Mouse (Mus musculus) adrenal gland, adult (tissue): ENCODE data around the gene Bivm.

ENCODE experiments used
- DNase-seq, 2 experiments: peaks; one replicate each; pipeline ENCODE4 v3.0.0; 2022 to 2023; ENCODE audit warnings: low spot score in 1 of 2; ENCODE audit not compliant: inconsistent age in 2 of 2

The Bivm gene

DNA sequence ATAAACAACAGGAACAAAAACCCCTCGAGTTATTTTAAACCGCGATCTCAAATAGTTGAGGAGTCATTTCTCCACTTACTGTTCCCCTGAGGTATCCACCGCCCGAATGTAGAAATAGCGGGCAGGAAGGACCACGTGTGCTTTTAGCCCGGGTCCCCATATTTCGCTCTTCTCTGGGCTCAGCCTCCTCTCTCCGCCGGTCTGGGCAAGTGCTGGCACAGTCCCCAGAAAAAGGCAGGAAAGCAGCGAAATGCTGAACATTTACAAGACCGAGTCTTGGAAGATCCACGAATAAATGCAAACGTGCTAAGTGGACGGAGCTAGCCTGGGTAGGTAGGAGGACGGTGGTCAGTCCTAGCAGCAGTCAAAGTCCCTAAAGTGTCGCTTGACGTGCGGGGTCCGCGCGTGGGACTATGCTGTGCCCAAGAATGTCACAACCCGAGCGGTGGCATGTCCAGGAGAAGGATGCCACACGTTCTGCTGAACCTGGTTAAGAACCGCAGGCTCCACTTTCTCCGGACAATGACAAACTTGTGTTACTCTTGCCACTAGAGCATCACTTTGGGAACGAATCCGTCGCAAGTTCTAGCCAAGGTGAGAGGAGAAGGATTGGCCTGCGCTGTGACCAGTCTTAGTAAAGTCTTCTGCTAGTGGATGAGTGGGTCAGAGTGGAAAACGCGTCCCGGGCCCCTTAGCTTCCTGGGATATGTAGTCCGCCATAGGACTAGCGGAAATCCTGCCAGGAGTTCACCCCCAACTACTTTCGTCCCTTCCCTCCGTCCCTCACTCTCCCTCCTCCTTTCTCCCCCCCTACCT is at the start of gene Bivm, which contains the start of gene Kdelc1:
TSS of gene Bivm (plus strand) at position 719 of the 816 bp plus-strand sequence.
TSS of gene Kdelc1 (minus strand) at position 570 of the 816 bp plus-strand sequence.
- DNase-seq, result peak; percentile 92 to 96

DNA sequence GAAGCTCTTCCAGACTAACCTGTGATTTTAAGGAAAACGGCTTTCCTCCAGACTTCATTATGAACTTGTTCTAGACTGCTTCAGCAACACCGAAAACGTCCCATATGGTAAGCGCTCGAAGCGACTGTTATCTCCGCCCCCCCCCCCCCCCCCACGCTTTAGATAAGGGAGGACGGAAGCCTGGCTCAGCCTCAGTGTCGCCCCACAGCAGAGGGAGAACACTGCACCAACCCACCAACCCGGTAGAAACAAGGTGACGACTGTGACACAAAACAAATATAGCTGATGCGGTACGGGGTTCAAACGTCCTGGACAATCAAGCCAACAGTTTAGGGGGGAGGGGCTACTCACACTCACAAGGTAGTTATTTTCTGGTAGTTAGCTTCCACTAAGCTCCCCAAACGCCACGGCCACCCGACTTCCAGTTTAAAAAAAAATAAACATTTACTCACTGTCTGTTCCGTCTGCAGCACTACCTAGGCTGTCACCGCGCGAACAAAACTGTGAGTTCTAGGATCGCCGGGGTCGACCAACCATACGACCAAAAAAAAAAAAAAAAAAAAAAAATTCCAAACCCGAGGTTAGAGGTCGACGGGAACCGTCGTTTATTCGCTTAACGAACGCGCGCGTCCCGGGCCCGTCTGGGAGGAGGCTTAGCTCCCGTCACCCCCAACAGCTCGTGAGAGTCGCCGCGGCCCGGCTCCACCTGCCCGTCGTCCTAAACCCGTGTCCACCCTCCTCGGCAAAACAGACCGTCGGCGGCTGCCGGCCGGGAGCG is 17.1 kb upstream of the Bivm start:
- peak; percentile 47 to 81 for DNase-seq

DNA sequence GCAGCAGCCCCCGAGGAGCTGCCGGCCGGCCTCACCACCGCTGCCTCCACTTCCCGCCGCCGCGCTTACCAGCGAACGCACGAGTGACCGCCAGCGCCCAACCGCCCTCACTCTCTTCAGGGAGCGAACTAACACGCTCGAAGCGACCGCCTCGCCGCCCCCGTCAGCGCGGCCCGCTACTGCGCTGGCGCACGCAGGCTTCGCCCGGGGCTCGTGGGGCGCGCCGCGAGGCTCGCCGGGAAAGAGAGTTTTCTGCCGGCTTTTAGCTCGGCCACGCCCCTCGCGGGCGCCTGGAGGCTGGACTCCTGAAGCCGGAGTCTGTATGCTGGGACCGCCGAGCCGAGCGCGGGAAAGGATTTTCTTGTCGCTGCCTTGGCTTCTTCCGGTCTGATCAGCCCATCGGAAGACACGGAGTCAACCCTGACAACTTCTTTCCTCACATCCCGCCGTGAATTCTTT is 16.5 kb upstream of the Bivm start, which contains the start of gene Tex30:
TSS of gene Tex30 (minus strand) at position 183 of the 459 bp plus-strand sequence.
- DNase-seq, result peak; percentile 96 to 97

DNA sequence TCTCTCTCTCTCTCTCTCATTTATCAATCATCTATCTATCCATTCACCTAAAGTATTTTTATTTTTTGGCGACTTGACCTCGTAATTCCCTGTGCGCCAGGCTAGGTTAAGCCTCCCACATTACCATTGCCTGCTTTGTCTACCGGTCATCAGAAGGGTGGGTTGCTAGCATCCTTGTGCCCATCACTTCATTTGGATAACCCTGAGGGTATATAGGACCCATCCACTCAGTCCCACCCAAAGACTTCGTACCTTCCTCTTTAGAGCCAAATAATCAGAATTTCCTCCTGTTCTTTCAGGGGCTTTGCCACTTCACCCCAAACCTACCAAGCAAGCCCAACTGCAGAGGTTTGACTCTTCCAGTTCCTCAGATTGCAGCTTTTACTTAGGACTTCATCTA is 15.8 kb upstream of the Bivm start:
- DNase-seq, result peak in 1 of 2 experiments; percentile 33

DNA sequence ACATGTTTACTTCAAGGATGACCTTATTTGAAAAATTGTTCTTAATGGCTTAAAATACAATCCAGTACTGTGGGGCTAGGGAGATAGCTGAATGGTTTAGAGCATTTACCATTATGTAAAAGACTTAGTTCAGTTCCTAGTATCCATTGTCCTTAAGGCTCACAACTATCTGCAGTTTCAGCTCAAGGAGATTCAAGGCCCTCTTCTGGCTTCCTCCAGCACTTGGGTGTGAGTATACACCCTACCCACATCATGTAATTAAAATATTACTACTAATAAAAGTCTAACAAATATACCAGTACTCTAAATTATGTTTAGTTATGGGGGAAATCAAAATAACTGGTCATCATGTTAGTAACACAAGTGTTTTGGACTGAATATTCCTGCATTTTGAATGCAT is 1.2 kb upstream of the Bivm start:
- no peak for DNase-seq

DNA sequence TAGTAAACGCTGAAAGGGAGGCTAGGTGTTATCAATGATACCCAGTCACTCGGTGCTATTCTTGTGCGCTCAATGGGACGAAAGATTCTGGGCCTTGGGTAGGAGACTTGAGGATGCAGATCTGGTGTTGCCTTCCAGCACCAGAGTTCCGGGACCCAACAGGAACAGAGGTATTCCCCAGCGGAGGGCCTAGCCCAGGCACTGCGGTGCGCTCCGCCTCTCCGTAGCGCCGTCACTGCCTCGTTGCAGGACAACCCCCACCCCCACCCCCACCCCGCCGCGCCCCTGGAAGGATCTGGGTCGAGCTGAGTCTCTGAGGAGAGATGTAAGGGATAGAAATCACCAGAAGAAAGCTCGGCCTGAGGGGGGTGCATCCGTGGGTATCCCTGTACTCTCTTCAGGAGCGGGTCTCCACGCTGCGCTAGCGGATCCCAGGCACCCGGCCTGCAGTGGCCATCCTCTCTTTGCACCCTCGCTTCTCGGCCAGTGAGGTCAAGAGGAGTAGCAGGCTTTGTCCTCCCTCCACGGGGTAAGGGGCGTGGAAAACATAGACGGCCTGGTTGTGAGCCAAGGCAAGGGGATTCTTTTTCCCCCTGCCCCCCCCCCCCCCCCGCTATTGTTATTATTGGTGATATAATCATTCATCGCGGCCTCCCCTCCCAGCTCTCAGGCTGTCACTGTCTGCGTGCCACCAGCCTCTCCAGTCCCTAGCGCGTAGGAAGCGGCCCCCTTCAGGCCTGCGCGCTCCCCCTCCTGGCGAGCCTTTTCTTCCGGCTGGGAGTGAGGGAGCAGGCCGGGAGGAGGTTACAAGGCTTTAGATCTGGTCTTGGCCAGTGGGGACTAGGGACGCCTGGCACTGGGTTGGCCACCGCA is 680 bp downstream of the Bivm start:
- peak; percentile 88 to 95 for DNase-seq

DNA sequence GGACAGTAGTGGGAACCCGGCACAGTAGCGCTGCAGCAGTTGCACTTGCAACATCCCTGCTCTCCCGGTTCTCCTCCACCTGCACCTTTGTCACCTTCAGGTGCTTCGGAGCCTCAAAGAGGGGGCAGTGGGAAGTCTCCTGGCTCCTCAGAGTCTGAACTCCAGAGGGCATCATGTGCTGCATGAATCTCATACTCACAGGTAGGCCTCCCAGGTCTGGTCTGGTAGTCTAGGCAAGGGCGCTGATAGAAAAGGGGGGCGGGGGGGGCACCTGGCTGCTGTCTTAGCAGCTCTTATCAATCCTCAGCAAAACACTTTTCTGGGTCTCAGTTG is 1.3 kb downstream of the Bivm start:
- DNase-seq, result no peak

DNA sequence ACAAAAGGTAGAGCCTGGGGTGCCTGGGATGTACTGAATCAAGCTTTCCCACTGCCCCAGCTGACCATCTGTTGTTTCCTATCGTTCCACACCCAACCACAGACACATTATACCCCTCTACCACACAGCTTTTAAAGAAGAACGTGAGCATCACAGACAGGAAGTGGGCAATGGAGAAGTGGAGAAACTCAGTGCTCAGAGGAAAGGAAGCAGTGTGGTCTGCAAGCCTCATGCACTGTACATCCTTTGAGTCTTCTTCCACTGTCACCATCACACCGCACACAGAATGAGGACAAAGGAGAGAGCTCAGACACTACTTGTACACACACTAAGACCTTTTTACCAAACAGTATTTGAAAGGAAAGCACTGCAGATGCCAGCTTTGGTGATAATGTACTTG is 3.5 kb downstream of the Bivm start:
- DNase-seq, result no peak

DNA sequence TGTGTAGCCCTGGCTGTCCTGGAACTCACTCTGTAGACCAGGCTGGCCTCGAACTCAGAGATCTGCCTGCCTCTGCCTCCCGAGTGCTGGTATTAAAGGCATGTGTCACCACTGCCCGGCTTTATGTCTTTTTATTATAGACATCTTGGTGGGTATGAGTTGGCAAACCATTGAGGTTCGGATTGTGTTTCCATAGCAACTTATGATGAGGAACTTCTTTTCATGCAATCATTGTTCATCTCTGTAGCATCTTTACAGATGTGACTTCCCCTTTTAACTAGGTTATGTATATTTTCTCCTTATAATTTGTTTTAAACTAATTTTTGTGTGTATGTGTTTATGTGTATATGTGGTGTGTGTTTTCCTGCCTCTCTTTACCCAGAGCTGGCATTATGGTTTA is 6.8 kb downstream of the Bivm start:
- no peak for DNase-seq

DNA sequence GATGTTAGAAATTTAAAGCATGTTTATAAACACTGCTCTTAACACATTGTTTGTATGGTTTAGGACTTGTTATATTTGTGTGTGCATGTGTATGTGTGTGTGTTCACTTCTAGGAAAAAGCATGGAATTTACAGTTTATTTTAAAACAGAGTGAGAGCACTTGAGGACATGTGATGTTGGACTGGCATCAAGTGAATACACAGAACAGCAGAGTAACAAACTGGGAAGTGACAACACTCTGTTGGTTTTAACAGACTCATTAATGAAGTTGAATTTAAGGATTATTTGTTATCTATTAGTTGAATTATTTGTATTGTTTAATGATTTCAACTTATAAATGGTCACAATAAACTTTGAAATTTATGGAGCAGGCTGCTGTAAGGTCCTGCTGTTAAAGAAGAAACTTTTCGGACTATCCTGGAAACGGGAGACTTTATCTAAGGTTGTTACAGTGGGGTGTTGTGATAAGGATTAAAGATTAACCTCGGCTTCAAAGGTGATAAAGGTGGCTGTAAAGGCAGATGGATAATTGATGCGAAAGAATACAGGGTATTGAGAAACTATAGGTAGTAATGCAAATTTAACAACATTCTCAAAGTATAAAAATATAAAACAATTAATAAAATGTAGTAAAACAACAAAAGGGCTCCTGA is 11.3 kb downstream of the Bivm start:
- DNase-seq, result no peak

DNA sequence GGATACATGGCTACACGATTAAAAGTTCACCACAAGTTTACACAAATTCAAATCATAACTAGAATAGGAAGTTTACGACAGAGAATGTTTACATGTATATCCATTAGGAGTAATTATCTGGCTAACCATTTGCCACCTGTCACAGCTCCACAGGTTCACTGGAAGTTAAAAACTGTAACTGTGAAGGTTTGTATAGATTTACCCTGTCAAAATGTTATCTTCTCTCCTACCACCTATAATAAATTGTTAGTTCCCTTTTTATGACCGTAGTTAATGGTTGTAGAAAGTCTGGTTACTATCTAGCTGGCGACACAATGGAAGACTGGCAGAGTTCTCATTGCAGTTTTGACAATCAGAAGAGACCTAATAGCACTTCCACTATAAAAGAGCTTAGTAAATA is 21.5 kb downstream of the Bivm start:
- DNase-seq, result no peak

DNA sequence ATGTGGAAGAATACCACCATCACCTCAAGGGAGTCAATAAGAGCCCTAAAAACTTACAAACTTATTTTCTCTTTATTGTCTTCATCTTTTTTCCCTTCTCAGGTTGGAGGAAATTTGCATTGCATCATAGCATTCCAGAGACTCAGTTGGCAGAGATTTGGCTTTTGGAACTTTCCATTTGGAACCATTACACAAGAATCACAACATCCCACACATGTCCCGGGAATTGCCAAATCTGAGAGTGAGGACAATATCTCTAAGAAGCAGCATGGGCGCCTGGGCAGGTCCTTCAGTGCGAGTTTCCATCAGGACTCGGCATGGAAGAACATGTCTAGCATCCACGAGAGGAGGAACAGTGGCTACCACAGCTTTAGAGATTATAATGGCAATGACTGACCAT is 24.0 kb downstream of the Bivm start:
- no peak for DNase-seq

DNA sequence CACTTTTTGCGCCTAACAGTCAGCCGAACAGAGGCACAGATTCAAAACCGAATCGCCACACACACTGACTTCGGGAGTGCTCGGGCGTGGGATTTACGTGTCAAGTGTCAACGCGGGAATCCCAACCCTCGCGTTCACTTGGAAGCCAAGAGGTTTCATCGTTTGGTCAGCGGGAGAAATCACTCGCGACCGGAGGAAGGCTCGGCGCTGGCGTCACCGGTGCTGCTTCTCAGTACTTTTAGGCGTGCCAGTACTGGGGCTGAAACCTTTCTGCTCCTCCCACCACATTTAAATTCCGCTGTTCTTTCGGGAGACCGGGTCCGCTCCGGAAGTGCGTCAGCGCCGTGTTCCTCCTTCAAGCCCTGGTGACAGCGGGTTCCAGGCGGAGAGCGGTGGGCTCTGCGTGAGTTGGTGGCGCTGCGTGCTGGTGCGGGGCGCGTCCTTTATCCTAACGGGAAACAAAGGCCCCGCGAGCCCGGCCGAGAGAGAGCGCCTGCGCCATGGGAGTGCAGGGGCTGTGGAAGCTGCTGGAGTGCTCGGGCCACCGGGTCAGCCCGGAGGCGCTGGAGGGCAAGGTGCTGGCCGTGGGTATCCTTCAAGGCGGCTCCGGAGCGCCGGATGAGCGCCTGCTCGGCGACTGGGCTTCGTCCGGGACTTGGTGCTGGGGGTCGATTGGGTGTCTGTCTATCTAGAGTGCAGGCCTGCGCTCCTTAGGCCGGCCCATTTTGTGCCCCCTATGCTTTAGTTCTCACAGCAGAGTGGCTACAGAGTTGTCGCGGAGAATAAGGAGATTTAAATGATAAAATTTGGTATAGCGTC is 29.0 kb downstream of the Bivm start, which contains the start of gene Ercc5:
TSS of gene Ercc5 (plus strand) at position 182 of the 819 bp plus-strand sequence.
- peak; percentile 92 to 97 for DNase-seq

DNA sequence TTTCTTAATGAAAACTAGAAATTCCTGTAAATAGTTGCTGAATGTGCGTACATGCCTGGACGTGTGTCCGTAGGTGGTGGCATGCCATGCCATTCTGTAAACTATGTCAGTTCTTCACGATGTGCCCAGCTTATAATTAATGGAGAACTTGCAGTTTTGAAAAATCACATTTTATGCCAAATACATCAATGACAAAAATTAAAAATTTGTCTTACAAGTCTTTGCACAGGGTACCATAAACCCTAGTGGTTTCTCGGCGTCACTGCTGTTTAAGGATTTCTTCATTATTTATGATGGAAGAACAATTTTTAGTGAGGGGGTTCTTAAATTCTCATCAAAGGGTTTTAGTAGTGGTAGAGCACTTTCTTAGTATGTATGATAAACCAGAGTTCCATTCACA is 29.9 kb downstream of the Bivm start:
- DNase-seq, result peak in 1 of 2 experiments; percentile 42

DNA sequence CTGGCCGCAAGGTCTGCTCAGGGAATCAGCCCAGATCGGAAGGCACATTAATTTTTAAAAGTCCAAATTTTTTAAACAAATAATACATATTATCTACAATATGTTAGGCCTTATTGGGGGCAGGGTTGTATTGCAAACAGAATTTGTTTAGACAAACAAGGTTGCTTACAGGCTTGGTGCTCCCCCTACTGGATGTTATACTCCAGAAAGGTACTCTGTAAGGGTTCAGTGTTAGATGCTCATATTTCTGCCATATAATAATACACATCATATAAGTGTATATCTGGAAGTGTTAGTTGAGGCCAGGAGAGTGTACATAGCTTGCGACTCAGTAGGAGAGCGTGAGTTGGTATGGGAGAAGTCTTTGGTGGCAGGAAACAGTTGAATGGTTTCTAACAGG is 36.5 kb downstream of the Bivm start:
- DNase-seq, result peak in 1 of 2 experiments; percentile 51

DNA sequence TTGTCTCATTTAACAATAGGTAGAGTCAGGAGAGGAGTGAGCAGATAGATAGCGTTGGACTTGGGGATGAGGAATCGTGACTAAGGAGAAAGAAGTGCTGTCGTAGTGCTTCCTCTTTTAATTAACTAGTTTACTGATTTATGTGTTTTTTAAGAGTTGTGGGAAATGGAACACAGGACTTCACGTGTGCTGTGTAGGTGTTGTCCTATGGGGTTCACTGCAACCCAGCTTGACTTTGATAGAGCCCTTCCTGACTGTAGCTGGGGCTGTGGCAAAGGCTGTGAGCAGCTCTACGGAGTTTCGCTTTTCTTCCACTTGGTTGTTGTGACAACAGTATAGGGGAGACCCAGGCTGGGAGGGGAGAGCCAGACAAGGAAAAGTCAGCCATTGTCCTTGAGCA is 39.6 kb downstream of the Bivm start:
- no peak for DNase-seq

DNA sequence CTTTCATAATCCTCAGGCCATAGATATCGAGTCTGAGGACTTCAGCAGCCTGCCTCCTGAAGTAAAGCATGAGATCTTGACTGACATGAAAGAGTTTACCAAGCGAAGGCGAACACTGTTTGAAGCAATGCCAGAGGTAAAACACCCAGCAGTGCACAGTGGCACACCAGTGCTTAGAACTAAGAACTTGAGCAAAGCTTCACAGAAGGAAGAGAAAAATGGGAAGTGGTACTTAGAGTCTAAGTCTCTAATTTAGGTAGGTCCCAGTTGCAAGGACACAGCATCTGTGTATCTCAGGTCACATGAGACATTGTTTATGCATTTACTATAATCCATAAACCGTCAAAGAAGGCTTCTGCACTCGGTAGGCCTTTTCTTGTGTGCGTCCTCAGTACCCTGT is 43.1 kb downstream of the Bivm start:
- no peak for DNase-seq

DNA sequence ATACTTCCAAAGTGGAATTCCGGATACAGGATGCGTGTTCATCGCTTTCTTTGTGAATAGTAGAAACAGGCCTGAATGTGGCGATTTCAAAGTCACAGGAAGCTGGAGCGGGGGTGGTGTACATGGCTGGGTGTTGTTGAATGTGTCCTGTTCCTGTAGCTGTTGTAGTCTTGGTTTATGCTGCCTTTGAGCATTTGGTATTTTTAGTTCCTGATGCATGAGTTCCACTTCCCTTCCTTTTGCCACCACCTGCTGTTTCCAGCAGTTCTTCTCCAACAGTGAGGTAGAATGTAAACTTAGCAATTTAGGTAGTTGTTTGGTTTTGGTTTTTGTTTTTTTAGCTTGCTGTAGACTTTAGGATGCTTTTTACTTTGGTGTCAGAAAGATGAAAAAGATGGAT is 43.6 kb downstream of the Bivm start:
- no peak for DNase-seq

DNA sequence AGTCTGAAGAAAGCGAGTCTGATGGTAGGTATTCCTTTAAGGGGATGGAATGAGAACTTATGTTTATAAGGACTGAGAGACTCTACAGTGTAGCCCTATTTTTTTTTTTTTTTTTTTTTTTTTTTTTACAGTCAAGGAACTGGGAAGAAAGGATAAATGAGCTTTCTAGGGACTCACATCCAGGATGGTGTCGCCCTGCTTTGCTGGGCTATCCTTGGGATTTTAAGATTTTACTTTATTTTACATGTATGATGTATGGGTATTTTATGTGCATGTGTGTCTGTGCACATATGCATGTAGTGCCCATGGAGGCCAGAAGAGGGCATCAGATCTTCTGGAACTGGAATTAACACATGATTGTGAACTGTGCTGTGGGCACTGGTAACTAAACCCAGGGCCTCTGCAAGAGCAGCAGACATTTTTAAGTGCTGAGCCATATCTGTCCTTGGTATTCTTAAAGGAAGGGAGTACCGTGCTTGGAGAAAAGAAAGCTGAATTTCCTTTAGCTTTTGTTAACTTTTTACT is 49.2 kb downstream of the Bivm start:
- DNase-seq, result no peak
